In the genomic region with DNA sequence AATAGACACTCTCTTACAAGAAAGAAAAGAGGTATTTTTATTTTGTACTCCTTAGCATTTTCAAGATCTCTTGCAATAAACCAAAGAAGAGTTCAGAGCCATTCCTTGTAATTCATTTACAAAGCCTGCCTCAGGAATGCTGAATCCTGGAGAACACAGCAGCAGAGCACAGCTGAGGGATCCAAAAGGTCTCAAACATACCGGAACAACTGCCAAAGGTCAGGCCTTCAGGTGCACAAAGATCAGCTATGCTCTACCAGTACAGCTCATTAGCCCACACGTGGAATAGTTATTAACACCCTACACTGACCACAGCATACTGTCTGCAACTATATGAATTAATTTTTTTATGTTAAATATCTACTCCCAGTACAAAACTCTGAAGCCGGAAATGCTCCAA, we compare ENCODE assay signal across 15 mouse cellular contexts.
"Had no signal": no experiment of that assay in that cellular context is flagged by ENCODE, and none has a peak within 500 bp of the region (broad histone marks: within the 10 kb centered on the region; RNA-seq: fewer than 3 reads in every experiment).

No protein-coding gene starts in this region.

- H3K9ac ChIP-seq: intestine, embryonic 15.5 days; liver, embryonic 13.5 days; liver, postnatal 0 days; lung, embryonic 15.5 days; midbrain, embryonic 15.5 days; neural tube, embryonic 12.5 days had no signal

- H3K9me3 ChIP-seq: intestine, embryonic 15.5 days; limb, embryonic 10.5 days; liver, embryonic 13.5 days; lung, embryonic 15.5 days; megakaryocyte, embryonic 14.5 days; midbrain, embryonic 15.5 days; neural tube, embryonic 12.5 days had no signal

- H3K27me3 ChIP-seq: intestine, embryonic 15.5 days; liver, embryonic 13.5 days; lung, embryonic 15.5 days; megakaryocyte, embryonic 14.5 days; midbrain, embryonic 15.5 days; neural tube, embryonic 12.5 days had no signal

- H3K4me1 ChIP-seq: intestine, embryonic 15.5 days; limb, embryonic 10.5 days; lung, embryonic 15.5 days; megakaryocyte, embryonic 14.5 days; midbrain, embryonic 15.5 days; neural tube, embryonic 12.5 days had no signal

- H3K36me3 ChIP-seq: intestine, embryonic 15.5 days had no signal

- ATAC-seq: intestine, embryonic 15.5 days; liver, postnatal 0 days; midbrain, embryonic 15.5 days had no signal

- DNase-seq: liver, embryonic 13.5 days; liver, postnatal 0 days; lung, postnatal 14 days; right cerebral cortex, postnatal 4 days; spleen, adult 18-20 months; thymus, adult 18-20 months; thymus, postnatal 14 days had no signal

- H3K27ac ChIP-seq: intestine, embryonic 15.5 days; limb, embryonic 10.5 days; liver, embryonic 13.5 days; lung, embryonic 15.5 days; macrophage; midbrain, embryonic 15.5 days; neural tube, embryonic 12.5 days had no signal

- H3K4me2 ChIP-seq: intestine, embryonic 15.5 days; liver, embryonic 13.5 days; lung, embryonic 15.5 days; midbrain, embryonic 11.5 days; midbrain, embryonic 15.5 days; neural tube, embryonic 12.5 days had no signal

- H3K4me3 ChIP-seq: intestine, embryonic 15.5 days; limb, embryonic 10.5 days; liver, embryonic 13.5 days; lung, embryonic 15.5 days; megakaryocyte, embryonic 14.5 days; midbrain, embryonic 15.5 days; neural tube, embryonic 12.5 days had no signal
